Mouse (Mus musculus) liver, adult (tissue): ENCODE results near the gene Tradd.

Experiments
- GATA4 ChIP-seq: IDR thresholded peaks from 2 replicates; pipeline ENCODE4 v1.6.1; 2014; ENCODE audit warnings: mild to moderate bottlenecking, low read length; ENCODE audit not compliant: insufficient replicate concordance

The Tradd gene

DNA sequence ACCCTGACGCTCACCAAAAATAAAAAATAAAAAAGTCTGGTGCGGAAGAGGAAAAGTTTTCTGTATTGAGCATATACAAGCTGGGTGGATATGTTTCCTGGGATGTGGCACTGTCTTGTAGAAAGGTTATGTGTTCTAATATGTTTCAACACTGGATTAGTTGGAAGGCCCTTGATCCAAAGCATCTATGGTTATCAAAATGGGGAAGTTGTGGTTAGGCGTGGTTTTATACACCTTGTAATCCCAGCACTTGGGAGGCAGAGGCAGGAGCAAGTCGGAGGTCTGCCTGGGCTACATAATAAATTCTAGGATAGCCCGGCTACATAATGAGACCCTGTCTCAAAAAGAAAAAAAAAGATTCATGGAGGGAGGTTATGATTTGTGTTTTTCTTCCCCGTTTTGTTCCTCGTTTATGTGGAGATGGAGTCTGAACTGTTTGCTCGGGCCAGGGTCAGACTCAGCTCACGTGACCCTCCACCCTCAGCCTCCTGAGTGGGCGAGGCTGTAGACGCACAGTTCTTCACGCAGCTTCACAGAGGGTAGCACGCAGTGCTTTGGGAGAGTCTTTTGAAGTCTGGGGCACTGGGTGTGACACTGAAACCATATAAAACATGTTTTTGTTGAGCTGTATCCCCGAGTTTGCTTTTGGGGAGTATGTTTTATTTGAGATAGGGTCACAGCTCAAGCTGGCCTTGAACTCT lies 26.8 kb downstream of the Tradd start:
- no peak for TF ChIP-seq GATA4

GRCm38 (mm10) chr8:105235206-105235605 lies 29.2 kb downstream of the Tradd start:
- TF ChIP-seq GATA4, result no peak

DNA sequence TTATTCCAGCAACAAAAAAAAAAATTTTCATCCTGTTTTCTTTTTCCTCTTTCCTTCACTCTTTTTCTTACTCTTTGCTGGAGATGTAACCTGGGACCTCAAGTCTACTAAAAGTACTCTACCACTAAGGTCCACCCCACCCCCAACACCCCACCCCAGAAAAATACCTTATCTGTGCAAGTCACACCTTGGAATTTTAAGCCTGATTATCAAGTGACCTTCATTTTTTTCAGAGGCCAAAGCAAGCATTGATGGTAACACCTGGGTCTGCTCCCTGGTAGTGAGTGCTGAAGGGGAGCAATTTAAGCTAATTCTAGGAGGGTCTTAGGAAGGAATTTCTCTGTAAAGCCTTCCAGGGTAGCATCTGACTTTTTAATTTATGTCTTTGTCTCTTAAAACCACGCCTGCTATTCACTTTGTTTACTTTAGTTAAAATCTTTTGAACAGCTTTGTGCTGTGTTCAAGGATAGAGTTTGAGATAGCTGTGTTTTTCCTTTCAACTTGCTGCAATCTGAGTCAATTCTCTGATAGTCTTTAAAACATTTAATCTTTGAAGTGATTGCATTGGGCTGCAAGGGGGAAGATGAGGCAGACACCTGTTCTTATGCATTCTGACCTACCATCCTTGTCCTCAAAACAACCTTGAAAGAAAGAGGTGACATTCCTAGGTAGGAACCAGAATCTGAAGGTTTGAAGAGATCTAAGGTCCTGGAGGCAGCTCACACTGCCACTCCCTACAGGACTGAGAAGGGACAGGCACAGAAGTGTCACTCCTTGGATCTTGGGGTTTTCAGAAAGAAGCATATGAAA lies 31.1 kb downstream of the Tradd start:
- no peak for TF ChIP-seq GATA4

- TF ChIP-seq GATA4, result no peak
Observed at GRCm38 (mm10) chr8:105231503-105232320, 32.7 kb downstream of the Tradd start.

DNA sequence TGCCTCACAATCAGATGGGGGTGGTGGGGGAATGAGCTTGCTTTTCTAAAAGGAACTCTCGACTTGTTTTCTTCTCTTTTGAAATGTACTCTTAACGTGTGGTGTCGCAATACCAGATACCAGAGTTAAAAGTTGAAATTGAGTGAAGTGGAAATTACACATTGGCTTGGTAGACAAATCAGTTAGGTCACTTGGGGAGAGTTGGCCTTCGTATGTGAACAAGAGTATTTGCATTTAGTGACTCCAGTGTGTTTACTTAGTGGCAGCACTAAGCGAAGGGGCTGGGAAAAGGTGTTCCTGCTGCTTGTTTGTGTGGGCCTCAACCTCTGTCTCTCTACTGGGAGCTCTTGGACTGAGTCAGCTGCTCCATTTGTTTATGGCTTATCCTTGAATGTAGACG lies 38.5 kb downstream of the Tradd start:
- TF ChIP-seq GATA4, result no peak

GRCm38 (mm10) chr8:105225272-105225593 lies 39.2 kb downstream of the Tradd start:
- no peak for TF ChIP-seq GATA4

- peak; percentile 24; the same call in 1 of the 2 replicates for TF ChIP-seq GATA4
Observed at GRCm38 (mm10) chr8:105224413-105225271, 39.8 kb downstream of the Tradd start, which contains the start of gene D230025D16Rik. D230025D16Rik (plus strand) TSS chr8:105225145.

GRCm38 (mm10) chr8:105223850-105224249 lies 40.6 kb downstream of the Tradd start:
- no peak for TF ChIP-seq GATA4

DNA sequence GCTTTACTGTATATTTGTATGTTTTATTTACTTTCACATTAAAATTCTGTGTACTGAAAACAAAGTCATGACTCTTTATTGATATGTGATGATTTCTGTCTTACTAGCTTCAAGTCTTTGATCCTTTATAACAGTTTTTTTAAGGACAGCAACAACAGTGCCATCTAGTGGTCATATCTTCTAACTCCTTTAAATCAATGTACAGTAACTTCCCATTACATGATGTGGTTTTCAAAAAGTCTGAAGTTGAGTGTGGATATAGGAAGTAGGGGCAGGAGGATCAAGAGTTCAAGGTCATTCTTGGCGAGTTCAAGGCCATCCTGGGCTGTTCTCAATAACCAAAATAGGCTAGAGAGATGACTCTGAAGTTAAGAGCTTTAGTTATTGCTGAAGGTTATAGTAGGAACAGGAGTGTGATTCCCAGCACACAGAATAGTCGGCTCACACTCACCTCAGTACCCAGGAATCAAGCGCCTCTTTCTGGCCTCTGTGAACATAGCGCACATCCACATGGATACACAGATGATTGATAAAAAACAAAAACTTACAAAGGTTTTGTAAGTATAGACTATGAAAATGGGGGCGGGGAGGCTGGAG lies 46.4 kb downstream of the Tradd start:
- TF ChIP-seq GATA4, result no peak

GRCm38 (mm10) chr8:105214104-105214503 lies 50.3 kb downstream of the Tradd start:
- TF ChIP-seq GATA4, result no peak

- TF ChIP-seq GATA4, result no peak
Observed at GRCm38 (mm10) chr8:105209153-105210110, 55.0 kb downstream of the Tradd start.
